Mouse (Mus musculus): Measurements from ENCODE around the gene Cdk1. TPM values are rescaled to one million over a fixed set of nuclear protein-coding genes. Genes with fewer than 3 reads are reported as not detected.
"Not testable (repeated sequence)": the region's sequence is repeated elsewhere in the genome, so short reads cannot be mapped to it uniquely, and the experiment has no call there.

Gene Cdk1
- polyA plus RNA-seq, 1 experiment from 2014 or later, result 410 TPM

GRCm38 (mm10) chr10:69371441-69371840, 18.7 kb upstream of the Cdk1 start:
- no peaks in the 10 kb centered on the region for H3K9me3 ChIP-seq
- H3K36me3 ChIP-seq, result no peaks in the 10 kb centered on the region
- 19% methylated on average over 10 of the region's 10 CpGs for WGBS
- H3K4me1 ChIP-seq (replicated peaks), result no peaks in the 10 kb centered on the region; the same call in 1 of the 2 replicates
- DNase-seq (ENCODE audit: low spot score), result peak; percentile 58
- no peak overlapping the region for H3K4me3 ChIP-seq
- no peak overlapping the region for H3K27ac ChIP-seq
- no peaks in the 10 kb centered on the region for H3K27me3 ChIP-seq (ENCODE audit: insufficient read depth, poor library complexity, severe bottlenecking)

GRCm38 (mm10) chr10:69369321-69369720, 16.6 kb upstream of the Cdk1 start:
- H3K27ac ChIP-seq, result no peak overlapping the region
- WGBS, result 86% methylated on average over 6 of the region's 6 CpGs
- H3K4me1 ChIP-seq (replicated peaks), result no peaks in the 10 kb centered on the region; the same call in 1 of the 2 replicates
- no peaks in the 10 kb centered on the region for H3K36me3 ChIP-seq
- no peaks in the 10 kb centered on the region for H3K27me3 ChIP-seq (ENCODE audit: insufficient read depth, poor library complexity, severe bottlenecking)
- no peak for DNase-seq (ENCODE audit: low spot score)
- H3K9me3 ChIP-seq, result no peaks in the 10 kb centered on the region
- H3K4me3 ChIP-seq, result no peak overlapping the region

- H3K4me3 ChIP-seq, result no peak overlapping the region
- DNase-seq (ENCODE audit: low spot score), result no peak
- no peaks in the 10 kb centered on the region; the same call in 1 of the 2 replicates for H3K4me1 ChIP-seq (replicated peaks)
- H3K27me3 ChIP-seq (ENCODE audit: insufficient read depth, poor library complexity, severe bottlenecking), result no peaks in the 10 kb centered on the region
- no peaks in the 10 kb centered on the region for H3K36me3 ChIP-seq
- H3K9me3 ChIP-seq, result no peaks in the 10 kb centered on the region
- H3K27ac ChIP-seq, result no peak overlapping the region
- WGBS, result 76% methylated on average over 13 of the region's 13 CpGs
These were observed 14.2 kb upstream of the Cdk1 start for GRCm38 (mm10) chr10:69366877-69367387.

GRCm38 (mm10) chr10:69366208-69366607, 13.5 kb upstream of the Cdk1 start:
- Histone ChIP-seq H3K9me3 (0 out of 2 replicates have a peak, but pooled peaks cover 2% of the 10 kb centered on the region), H3K4me1 (replicated peaks) (no peaks in the 10 kb centered on the region; the same call in 1 of the 2 replicates), H3K36me3 (no peaks in the 10 kb centered on the region), H3K4me3 (no peak overlapping the region), H3K27me3 (ENCODE audit: insufficient read depth, poor library complexity, severe bottlenecking) (no peaks in the 10 kb centered on the region), H3K27ac (no peak overlapping the region)
- DNase-seq (ENCODE audit: low spot score), result no peak
- 87% methylated on average over 11 of the region's 11 CpGs for WGBS

- 0 out of 2 replicates have a peak, but pooled peaks cover 10% of the 10 kb centered on the region for H3K9me3 ChIP-seq
- H3K27me3 ChIP-seq (ENCODE audit: insufficient read depth, poor library complexity, severe bottlenecking), result no peaks in the 10 kb centered on the region
- H3K27ac ChIP-seq, result no peak overlapping the region
- no peak for DNase-seq (ENCODE audit: low spot score)
- H3K4me3 ChIP-seq, result no peak overlapping the region
- H3K36me3 ChIP-seq, result no peaks in the 10 kb centered on the region
- 80% methylated on average over 1 of the region's 1 CpGs for WGBS
- H3K4me1 ChIP-seq (replicated peaks), result no peaks in the 10 kb centered on the region
These were observed 6.9 kb upstream of the Cdk1 start for GRCm38 (mm10) chr10:69359666-69360065.

GRCm38 (mm10) chr10:69353086-69353479, 345 bp upstream of the Cdk1 start:
- H3K9me3 ChIP-seq; DNase-seq (ENCODE audit: low spot score); H3K27me3 ChIP-seq (ENCODE audit: insufficient read depth, poor library complexity, severe bottlenecking): not testable (repeated sequence)
- WGBS, result 47% methylated on average over 5 of the region's 5 CpGs
- peak overlapping the region; percentile 97 for H3K4me3 ChIP-seq
- H3K27ac ChIP-seq, result peak overlapping the region; percentile 98
- H3K36me3 ChIP-seq, result peaks cover 31% of the 10 kb centered on the region
- peaks cover 45% of the 10 kb centered on the region for H3K4me1 ChIP-seq (replicated peaks)

GRCm38 (mm10) chr10:69351842-69352211, 911 bp downstream of the Cdk1 start:
- Histone ChIP-seq H3K27me3 (ENCODE audit: insufficient read depth, poor library complexity, severe bottlenecking) (no peaks in the 10 kb centered on the region), H3K9me3 (no peaks in the 10 kb centered on the region), H3K36me3 (peaks cover 43% of the 10 kb centered on the region), H3K4me3 (peak overlapping the region; percentile 97), H3K27ac (peak overlapping the region; percentile 98), H3K4me1 (replicated peaks) (peaks cover 49% of the 10 kb centered on the region)
- WGBS, result 1% methylated on average over 11 of the region's 11 CpGs
- DNase-seq (ENCODE audit: low spot score), result no peak

- Histone ChIP-seq H3K36me3 (peaks cover 49% of the 10 kb centered on the region), H3K4me1 (replicated peaks) (peaks cover 49% of the 10 kb centered on the region), H3K9me3 (no peaks in the 10 kb centered on the region), H3K27me3 (ENCODE audit: insufficient read depth, poor library complexity, severe bottlenecking) (no peaks in the 10 kb centered on the region), H3K4me3 (peak overlapping the region; percentile 97), H3K27ac (peak overlapping the region; percentile 98)
- 26% methylated on average over 12 of the region's 12 CpGs for WGBS
- peak; percentile 37 for DNase-seq (ENCODE audit: low spot score)
These were observed 1.5 kb downstream of the Cdk1 start for GRCm38 (mm10) chr10:69351071-69351841.

GRCm38 (mm10) chr10:69348206-69348605, 4.5 kb downstream of the Cdk1 start:
- H3K4me1 ChIP-seq (replicated peaks), result peaks cover 49% of the 10 kb centered on the region
- H3K27ac ChIP-seq, result no peak overlapping the region
- no peaks in the 10 kb centered on the region for H3K9me3 ChIP-seq
- H3K27me3 ChIP-seq (ENCODE audit: insufficient read depth, poor library complexity, severe bottlenecking), result no peaks in the 10 kb centered on the region
- 66% methylated on average over 8 of the region's 8 CpGs for WGBS
- peak overlapping the region; percentile 5; the same call in 1 of the 2 replicates for H3K4me3 ChIP-seq
- peaks cover 80% of the 10 kb centered on the region for H3K36me3 ChIP-seq
- DNase-seq (ENCODE audit: low spot score), result no peak

- 89% methylated on average over 9 of the region's 9 CpGs for WGBS
- no peaks in the 10 kb centered on the region for H3K9me3 ChIP-seq
- H3K27ac ChIP-seq, result no peak overlapping the region
- no peaks in the 10 kb centered on the region for H3K4me1 ChIP-seq (replicated peaks)
- no peaks in the 10 kb centered on the region for H3K27me3 ChIP-seq (ENCODE audit: insufficient read depth, poor library complexity, severe bottlenecking)
- peaks cover 100% of the 10 kb centered on the region for H3K36me3 ChIP-seq
- no peak overlapping the region for H3K4me3 ChIP-seq
- DNase-seq (ENCODE audit: low spot score), result no peak
These were observed 10.4 kb downstream of the Cdk1 start for GRCm38 (mm10) chr10:69342328-69342727.

- Histone ChIP-seq H3K4me3 (no peak overlapping the region), H3K27me3 (ENCODE audit: insufficient read depth, poor library complexity, severe bottlenecking) (no peaks in the 10 kb centered on the region), H3K4me1 (replicated peaks) (no peaks in the 10 kb centered on the region), H3K9me3 (no peaks in the 10 kb centered on the region), H3K36me3 (peaks cover 100% of the 10 kb centered on the region), H3K27ac (no peak overlapping the region)
- WGBS, result 75% methylated on average over 6 of the region's 6 CpGs
- DNase-seq (ENCODE audit: low spot score), result no peak
These were observed 11.0 kb downstream of the Cdk1 start for GRCm38 (mm10) chr10:69341570-69342227.

- Histone ChIP-seq H3K27ac (no peak overlapping the region), H3K4me1 (replicated peaks) (no peaks in the 10 kb centered on the region), H3K9me3 (no peaks in the 10 kb centered on the region), H3K4me3 (no peak overlapping the region), H3K27me3 (ENCODE audit: insufficient read depth, poor library complexity, severe bottlenecking) (no peaks in the 10 kb centered on the region), H3K36me3 (peaks cover 100% of the 10 kb centered on the region)
- no peak for DNase-seq (ENCODE audit: low spot score)
- 94% methylated on average over 6 of the region's 6 CpGs for WGBS
These were observed 12.7 kb downstream of the Cdk1 start for GRCm38 (mm10) chr10:69340001-69340400.

- Histone ChIP-seq H3K27me3 (ENCODE audit: insufficient read depth, poor library complexity, severe bottlenecking) (no peaks in the 10 kb centered on the region), H3K4me1 (replicated peaks) (no peaks in the 10 kb centered on the region), H3K36me3 (peaks cover 85% of the 10 kb centered on the region), H3K27ac (no peak overlapping the region), H3K4me3 (no peak overlapping the region), H3K9me3 (no peaks in the 10 kb centered on the region)
- DNase-seq (ENCODE audit: low spot score), result no peak
- WGBS, result 93% methylated on average over 11 of the region's 11 CpGs
These were observed 16.5 kb downstream of the Cdk1 start for GRCm38 (mm10) chr10:69336219-69336618.

Data from hindbrain, embryonic 10.5 days (tissue).